Mouse (Mus musculus) thymus, adult 2 months (tissue): ENCODE data around the gene Tnk1.

ENCODE experiments used
- CTCF ChIP-seq: fragments of 200-500 bp; IDR thresholded peaks from 2 replicates; pipeline ENCODE4 v1.5.1; 2012; ENCODE audit warnings: mild to moderate bottlenecking, control low read depth, low read length, moderate library complexity, borderline replicate concordance; ENCODE audit not compliant: control insufficient read depth, poor library complexity, insufficient read depth; ENCODE audit errors: extremely low read depth
- POLR2A ChIP-seq: fragments of 200-500 bp; IDR thresholded peaks from 2 replicates; pipeline ENCODE4 v1.6.1; 2012; ENCODE audit warnings: mild to moderate bottlenecking, low read length, control low read depth, moderate library complexity; ENCODE audit not compliant: control insufficient read depth, poor library complexity, insufficient read depth; ENCODE audit errors: extremely low read depth

DNA sequence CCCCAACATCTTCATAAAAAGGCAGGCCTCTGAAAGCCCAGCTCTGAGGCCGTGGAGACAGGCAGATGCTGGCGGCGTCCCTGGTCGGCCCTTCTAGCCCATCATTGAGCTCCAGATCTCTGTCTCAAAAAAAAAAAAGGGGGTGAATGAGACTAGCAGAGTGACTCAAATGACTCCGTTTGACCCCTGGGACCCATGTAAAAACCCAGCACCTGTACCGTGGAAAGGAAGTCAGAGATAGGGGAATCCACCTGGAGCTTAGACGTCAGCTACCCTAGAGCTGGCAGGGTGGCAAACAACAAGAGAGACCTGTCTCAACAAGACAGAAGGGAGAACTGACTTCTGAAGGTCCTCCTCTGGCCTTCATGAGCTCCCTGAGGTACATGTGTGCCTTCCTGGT, 13.3 kb upstream of the Tnk1 start:
- TF ChIP-seq CTCF, result no peak
- TF ChIP-seq POLR2A, result no peak
